Mouse (Mus musculus) heart, embryonic 15.5 days (tissue): ENCODE results near the gene Papss1. TPM values are rescaled to one million over a fixed set of nuclear protein-coding genes. Genes with fewer than 3 reads are reported as not detected.

Source experiments
- ATAC-seq: fragments of 200-750 bp; cut with Nextera tagmentation; replicated peaks from 2 replicates; pipeline ENCODE4 v1.8.0; 2017; ENCODE audit warnings: low read depth, moderate TSS enrichment; ENCODE audit not compliant: insufficient number of reproducible peaks, insufficient read depth, low FRiP score
- H3K27ac ChIP-seq: fragments of 300-500 bp; sonication (generic); 2 replicates; pipeline ENCODE4 v1.5.1; 2015; ENCODE audit warnings: mild to moderate bottlenecking, inconsistent platforms
- H3K27me3 ChIP-seq: fragments of 300-500 bp; sonication (generic); 2 replicates; pipeline ENCODE4 v1.6.1; 2015; ENCODE audit warnings: inconsistent platforms
- H3K36me3 ChIP-seq: fragments of 300-500 bp; sonication (generic); 2 replicates; pipeline ENCODE4 v1.6.1; 2015; ENCODE audit warnings: mild to moderate bottlenecking, inconsistent platforms
- H3K4me1 ChIP-seq: fragments of 300-500 bp; sonication (generic); replicated peaks from 2 replicates; pipeline ENCODE4 v1.6.1; 2015; ENCODE audit warnings: inconsistent platforms
- H3K4me2 ChIP-seq: fragments of 300-500 bp; sonication (generic); 2 replicates; pipeline ENCODE4 v1.6.1; 2015; ENCODE audit warnings: inconsistent platforms, mild to moderate bottlenecking, moderate library complexity
- H3K4me3 ChIP-seq: fragments of 300-500 bp; sonication (generic); 2 replicates; pipeline ENCODE4 v1.5.1; 2015; ENCODE audit warnings: mild to moderate bottlenecking, inconsistent platforms
- H3K9ac ChIP-seq: fragments of 300-500 bp; sonication (generic); 2 replicates; pipeline ENCODE4 v1.6.1; 2015; ENCODE audit warnings: mild to moderate bottlenecking, inconsistent platforms
- H3K9me3 ChIP-seq: fragments of 300-500 bp; sonication (generic); replicated peaks from 2 replicates; pipeline ENCODE4 v1.6.1; 2016; ENCODE audit warnings: inconsistent platforms
- WGBS: fragments of 180-500 bp; shearing (Covaris S2); methylation state at CpG from one replicate; pipeline ENCODE4 v1.1.7; 2015; ENCODE audit warnings: mixed read lengths; 5-methylcytosine and 5-hydroxymethylcytosine counted together
- polyA plus RNA-seq: library from polyadenylated mRNA; unstranded; fragments of >200 nt; fragmentation: Nextera tagmentation; extraction: Ambion mirVana; gene quantifications from 2 replicates; pipeline ENCODE4 v1.2.1, GENCODE M21; 2015

The Papss1 gene
- polyA plus RNA-seq, 1 experiment from 2014 or later = 34.8 TPM

GRCm38 (mm10) chr3:131586818-131587217 is 22.2 kb downstream of the Papss1 start:
- Histone ChIP-seq H3K9ac (no peak overlapping the region), H3K4me2 (no peak overlapping the region), H3K27ac (no peak overlapping the region), H3K27me3 (no peaks in the 10 kb centered on the region), H3K4me1 (no peaks in the 10 kb centered on the region), H3K36me3 (peaks cover 29% of the 10 kb centered on the region; the same call in 1 of the 2 replicates), H3K9me3 (no peaks in the 10 kb centered on the region), H3K4me3 (no peak overlapping the region)
- 97% methylated on average over 3 of the region's 3 CpGs for WGBS
- ATAC-seq = no peak

GRCm38 (mm10) chr3:131587959-131588358 is 23.4 kb downstream of the Papss1 start:
- Histone ChIP-seq H3K27me3 (no peaks in the 10 kb centered on the region), H3K4me1 (no peaks in the 10 kb centered on the region), H3K9ac (no peak overlapping the region), H3K27ac (no peak overlapping the region), H3K4me3 (no peak overlapping the region), H3K9me3 (no peaks in the 10 kb centered on the region), H3K4me2 (no peak overlapping the region), H3K36me3 (peaks cover 22% of the 10 kb centered on the region; the same call in 1 of the 2 replicates)
- 93% methylated on average over 10 of the region's 10 CpGs for WGBS
- ATAC-seq = no peak

GRCm38 (mm10) chr3:131593143-131593798 is 28.7 kb downstream of the Papss1 start:
- Histone ChIP-seq H3K9ac (no peak overlapping the region), H3K4me1 (no peaks in the 10 kb centered on the region), H3K27me3 (no peaks in the 10 kb centered on the region), H3K4me3 (no peak overlapping the region), H3K9me3 (no peaks in the 10 kb centered on the region), H3K4me2 (no peak overlapping the region), H3K36me3 (peaks cover 9% of the 10 kb centered on the region; the same call in 1 of the 2 replicates), H3K27ac (no peak overlapping the region)
- 83% methylated on average over 15 of the region's 15 CpGs for WGBS
- ATAC-seq = no peak

- Histone ChIP-seq H3K9me3 (no peaks in the 10 kb centered on the region), H3K4me1 (no peaks in the 10 kb centered on the region), H3K27me3 (no peaks in the 10 kb centered on the region), H3K4me3 (no peak overlapping the region), H3K36me3 (peaks cover 5% of the 10 kb centered on the region; the same call in 1 of the 2 replicates), H3K27ac (no peak overlapping the region), H3K4me2 (no peak overlapping the region), H3K9ac (no peak overlapping the region)
- ATAC-seq = no peak
- WGBS = 94% methylated on average over 11 of the region's 11 CpGs
These were observed 29.8 kb downstream of the Papss1 start for GRCm38 (mm10) chr3:131594361-131594760.

GRCm38 (mm10) chr3:131595546-131596245 is 31.1 kb downstream of the Papss1 start:
- Histone ChIP-seq H3K27ac (no peak overlapping the region), H3K9ac (no peak overlapping the region)

GRCm38 (mm10) chr3:131600726-131601125 is 36.2 kb downstream of the Papss1 start:
- 90% methylated on average over 11 of the region's 11 CpGs for WGBS
- no peak overlapping the region for H3K9ac ChIP-seq
- no peaks in the 10 kb centered on the region for H3K9me3 ChIP-seq
- H3K4me1 ChIP-seq = no peaks in the 10 kb centered on the region
- no peak overlapping the region for H3K27ac ChIP-seq
- peaks cover 4% of the 10 kb centered on the region; the same call in 1 of the 2 replicates for H3K36me3 ChIP-seq
- H3K4me3 ChIP-seq = no peak overlapping the region
- ATAC-seq = no peak
- no peaks in the 10 kb centered on the region for H3K27me3 ChIP-seq
- no peak overlapping the region for H3K4me2 ChIP-seq

More at GRCm38 (mm10) chr3:131595546-131596245, 31.1 kb downstream of the Papss1 start:
- no peak for ATAC-seq
- WGBS = 78% methylated on average over 14 of the region's 14 CpGs
- Histone ChIP-seq H3K4me3 (no peak overlapping the region), H3K9me3 (no peaks in the 10 kb centered on the region), H3K27me3 (no peaks in the 10 kb centered on the region), H3K4me2 (no peak overlapping the region), H3K36me3 (peaks cover 5% of the 10 kb centered on the region; the same call in 1 of the 2 replicates), H3K4me1 (no peaks in the 10 kb centered on the region)

- no peak overlapping the region for H3K9ac ChIP-seq
- no peak overlapping the region for H3K27ac ChIP-seq
- no peak overlapping the region for H3K4me3 ChIP-seq
- H3K9me3 ChIP-seq = no peaks in the 10 kb centered on the region
- peaks cover 5% of the 10 kb centered on the region for H3K36me3 ChIP-seq
- no peak overlapping the region for H3K4me2 ChIP-seq
- H3K27me3 ChIP-seq = no peaks in the 10 kb centered on the region
- no peaks in the 10 kb centered on the region for H3K4me1 ChIP-seq
- 87% methylated on average over 1 of the region's 1 CpGs for WGBS
- no peak for ATAC-seq
These were observed 36.8 kb downstream of the Papss1 start for GRCm38 (mm10) chr3:131601366-131601765.

- WGBS = 75% methylated on average over 4 of the region's 4 CpGs
- no peaks in the 10 kb centered on the region for H3K4me1 ChIP-seq
- H3K36me3 ChIP-seq = peaks cover 14% of the 10 kb centered on the region
- no peaks in the 10 kb centered on the region for H3K9me3 ChIP-seq
- no peaks in the 10 kb centered on the region for H3K27me3 ChIP-seq
- H3K27ac ChIP-seq = no peak overlapping the region
- ATAC-seq = no peak
- H3K9ac ChIP-seq = no peak overlapping the region
- no peak overlapping the region for H3K4me3 ChIP-seq
- no peak overlapping the region for H3K4me2 ChIP-seq
These were observed 38.4 kb downstream of the Papss1 start for GRCm38 (mm10) chr3:131602995-131603414.

- H3K4me2 ChIP-seq = no peak overlapping the region
- no peaks in the 10 kb centered on the region for H3K27me3 ChIP-seq
- H3K4me1 ChIP-seq = no peaks in the 10 kb centered on the region
- H3K4me3 ChIP-seq = no peak overlapping the region
- H3K36me3 ChIP-seq = peaks cover 10% of the 10 kb centered on the region
- ATAC-seq = no peak
- 88% methylated on average over 6 of the region's 6 CpGs for WGBS
- H3K9me3 ChIP-seq = no peaks in the 10 kb centered on the region
- H3K9ac ChIP-seq = no peak overlapping the region
- H3K27ac ChIP-seq = no peak overlapping the region
These were observed 43.5 kb downstream of the Papss1 start for GRCm38 (mm10) chr3:131608112-131608511.

GRCm38 (mm10) chr3:131609651-131610050 is 45.1 kb downstream of the Papss1 start:
- H3K27ac ChIP-seq = no peak overlapping the region
- ATAC-seq = no peak
- H3K36me3 ChIP-seq = peaks cover 10% of the 10 kb centered on the region; the same call in 1 of the 2 replicates
- no peaks in the 10 kb centered on the region for H3K9me3 ChIP-seq
- WGBS = 89% methylated on average over 4 of the region's 4 CpGs
- no peak overlapping the region for H3K4me3 ChIP-seq
- no peaks in the 10 kb centered on the region for H3K4me1 ChIP-seq
- H3K27me3 ChIP-seq = no peaks in the 10 kb centered on the region
- no peak overlapping the region for H3K9ac ChIP-seq
- H3K4me2 ChIP-seq = no peak overlapping the region

GRCm38 (mm10) chr3:131610595-131610994 is 46.0 kb downstream of the Papss1 start:
- WGBS = 71% methylated on average over 6 of the region's 6 CpGs
- Histone ChIP-seq H3K36me3 (peaks cover 10% of the 10 kb centered on the region; the same call in 1 of the 2 replicates), H3K4me2 (no peak overlapping the region), H3K9me3 (no peaks in the 10 kb centered on the region), H3K27me3 (no peaks in the 10 kb centered on the region), H3K4me1 (no peaks in the 10 kb centered on the region), H3K27ac (no peak overlapping the region), H3K9ac (no peak overlapping the region), H3K4me3 (no peak overlapping the region)
- ATAC-seq = no peak
